Mouse (Mus musculus): ENCODE measurements around the gene Pfkfb3. TPM values are rescaled to one million over a fixed set of nuclear protein-coding genes. Genes with fewer than 3 reads are reported as not detected.

Gene Pfkfb3
- 10 to 100 TPM; 48.8 to 51.1 TPM for total RNA-seq (2023)

GRCm38 (mm10) chr2:11553471-11554400 is at the start of gene Pfkfb3:
Gene Pfkfb3, minus strand, starts transcription at chr2:11554077.

Other genes starting within 250 kb of the Pfkfb3 start
- gene Rbm17, start 50.1 kb upstream of the Pfkfb3 start, total RNA-seq (2023) = 100 to 1,000 TPM; 155 to 164 TPM
- gene Gm17490, start 72.2 kb upstream of the Pfkfb3 start, total RNA-seq (2023) = not detected
- 1 to 10 TPM; 1.6 to 3.3 TPM for gene Il2ra, start 88.7 kb upstream of the Pfkfb3 start, total RNA-seq (2023)
- 1 to 10 TPM; 5.5 to 7.1 TPM for gene Il15ra, start 151.2 kb upstream of the Pfkfb3 start, total RNA-seq (2023)
- gene Fbh1, start 223.5 kb upstream of the Pfkfb3 start, total RNA-seq (2023) = 10 to 100 TPM; 57.9 to 59.0 TPM
- gene Ankrd16, start 223.8 kb upstream of the Pfkfb3 start, total RNA-seq (2023) = 100 to 1,000 TPM in 1 of 2 experiments, 10 to 100 TPM in 1; 93.2 to 109 TPM